Mouse (Mus musculus) thymus, postnatal 4 days (tissue): Measurements from ENCODE around the gene Mink1.

Source experiments
- DNase-seq: peaks from one replicate; pipeline ENCODE4 v3.0.0; 2021

Mink1 gene

GRCm38 (mm10) chr11:70654923-70655570, 92.4 kb downstream of the Mink1 start:
- DNase-seq = peak; percentile 84

GRCm38 (mm10) chr11:70655571-70656455, 93.1 kb downstream of the Mink1 start:
- DNase-seq = peak; percentile 72

DNA sequence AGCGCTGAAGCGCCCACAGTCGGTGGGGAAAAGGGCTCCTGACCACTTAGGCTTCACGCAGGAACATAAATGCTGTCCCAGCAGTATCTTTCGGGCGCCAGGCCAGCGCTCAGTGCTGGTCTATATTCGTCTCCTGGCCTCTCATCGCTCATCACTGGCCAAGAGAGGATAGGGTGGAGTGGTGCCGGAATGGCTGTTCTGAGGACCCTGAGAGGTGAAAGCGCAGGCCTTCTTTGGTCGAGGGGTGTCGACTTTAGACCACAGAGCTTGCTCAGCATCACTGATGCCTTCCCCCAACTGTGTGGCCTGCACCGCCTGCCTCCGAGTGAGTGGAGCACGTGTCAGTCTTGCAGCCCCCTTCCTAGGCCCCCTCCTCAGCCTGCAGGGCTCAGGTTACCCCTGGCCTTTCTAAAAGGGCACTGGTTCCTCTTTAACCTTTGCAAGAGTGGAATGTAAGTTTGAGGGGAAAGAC, 93.8 kb downstream of the Mink1 start:
- DNase-seq = peak; percentile 46

DNA sequence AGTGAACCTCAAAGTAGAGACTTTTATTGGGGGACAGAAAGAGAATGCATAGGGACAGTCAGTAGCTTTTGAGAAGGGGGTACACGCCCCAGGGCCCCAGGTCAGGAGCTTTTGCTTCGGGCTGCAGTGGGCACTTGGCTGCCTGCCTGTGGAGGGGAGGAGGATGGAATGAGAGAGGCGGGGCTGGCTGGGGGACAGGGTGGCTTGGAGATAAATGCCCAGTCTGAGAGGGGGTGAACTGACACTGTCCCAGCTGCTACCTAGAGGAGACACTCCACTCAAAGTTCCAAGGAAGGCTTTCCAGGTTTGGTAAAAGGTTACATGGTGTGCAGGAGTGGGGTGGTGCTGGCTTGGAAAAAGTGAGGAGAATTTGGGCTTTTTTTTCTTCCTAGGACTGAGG, 94.3 kb downstream of the Mink1 start, which contains the start of gene Eno3:
Gene Eno3, plus strand, starts transcription at position 239 of the 400 bp plus-strand sequence.
- DNase-seq = peak; percentile 46

GRCm38 (mm10) chr11:70657573-70657972, 94.9 kb downstream of the Mink1 start:
- DNase-seq = peak; percentile 40

GRCm38 (mm10) chr11:70657991-70658390, 95.3 kb downstream of the Mink1 start:
- DNase-seq = no peak

- DNase-seq = no peak
Observed at GRCm38 (mm10) chr11:70658521-70658920, 95.8 kb downstream of the Mink1 start.

DNA sequence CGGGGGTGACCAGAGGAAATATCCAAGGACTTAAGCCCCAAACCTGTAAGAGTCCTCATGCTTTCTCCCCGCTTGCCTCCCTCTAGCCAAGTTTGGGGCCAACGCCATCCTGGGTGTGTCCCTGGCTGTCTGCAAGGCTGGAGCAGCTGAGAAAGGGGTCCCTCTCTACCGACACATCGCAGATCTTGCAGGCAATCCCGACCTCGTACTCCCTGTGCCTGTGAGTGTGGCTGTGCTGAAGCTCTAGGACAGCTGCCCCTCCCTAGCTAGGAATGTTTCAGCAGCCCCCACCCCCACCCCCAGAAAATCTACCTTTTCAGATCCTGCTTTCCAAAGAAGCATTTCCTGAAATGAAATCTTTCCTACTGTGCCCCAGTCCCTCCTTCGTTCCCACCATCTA, 96.3 kb downstream of the Mink1 start:
- no peak for DNase-seq

- DNase-seq = no peak
Observed at GRCm38 (mm10) chr11:70660571-70660970, 97.9 kb downstream of the Mink1 start.

DNA sequence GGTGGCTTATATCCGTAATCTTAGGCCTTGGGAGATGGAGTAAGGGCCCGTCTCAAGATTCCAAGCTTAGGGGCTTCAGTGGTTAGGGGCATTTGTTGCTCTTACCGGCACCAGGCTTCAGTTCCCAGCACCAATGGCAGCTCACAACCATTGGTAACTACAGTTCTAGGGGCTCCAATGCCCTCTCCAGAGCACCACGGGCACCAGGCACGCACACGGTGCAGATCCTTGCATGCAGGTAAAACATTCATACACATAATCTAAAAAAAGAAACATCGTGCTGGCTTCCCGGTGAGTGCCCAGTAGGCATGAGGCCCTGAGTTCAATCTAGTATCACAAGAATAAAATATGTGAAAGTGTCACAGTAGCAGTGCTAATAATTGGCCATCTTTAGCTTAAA, 100.4 kb downstream of the Mink1 start:
- DNase-seq = no peak

- no peak for DNase-seq
Observed at GRCm38 (mm10) chr11:70663957-70664356, 101.3 kb downstream of the Mink1 start.
